Mouse (Mus musculus) central nervous system, embryonic 18 days (tissue): ENCODE results near the gene Ralgps1. TPM values are rescaled to one million over a fixed set of nuclear protein-coding genes. Genes with fewer than 3 reads are reported as not detected.

Source experiments
- polyA plus RNA-seq: library from polyadenylated mRNA; depleted of rRNA; stranded (reverse); fragments of >200 nt; gene quantifications from 2 replicates; pipeline ENCODE4 v1.2.3, GENCODE M21; 2012; rRNA removed

Gene Ralgps1
- 88.2 and 92.4 TPM in 2 replicates for polyA plus RNA-seq

GRCm38 (mm10) chr2:33370777-33371647, at the start of gene Ralgps1:
Gene Ralgps1, minus strand, starts transcription at chr2:33371486.

GRCm38 (mm10) chr2:33215700-33216509, 155.4 kb downstream of the Ralgps1 start, which contains the start of gene Angptl2:
Gene Angptl2, plus strand, starts transcription at chr2:33216069.

GRCm38 (mm10) chr2:33131500-33132092, 239.7 kb downstream of the Ralgps1 start, which contains the start of gene Garnl3:
Gene Garnl3, minus strand, starts transcription at chr2:33131654.

Other genes with a start within 250 kb of the Ralgps1 start
- gene Garnl3, start 239.8 kb downstream of the Ralgps1 start, polyA plus RNA-seq = 60.0 and 64.1 TPM in 2 replicates
- 8.6 and 13.3 TPM in 2 replicates for gene Angptl2, start 155.4 kb downstream of the Ralgps1 start, polyA plus RNA-seq
- 24.1 and 27.1 TPM in 2 replicates for gene Zbtb34, start 59.8 kb upstream of the Ralgps1 start, polyA plus RNA-seq
- 21.0 and 21.3 TPM in 2 replicates for gene Zbtb43, start 97.1 kb upstream of the Ralgps1 start, polyA plus RNA-seq